13 mouse cellular contexts compared by ENCODE assay signal in genomic region chr8:11308570-11308998, GRCm38 (mm10). TPM values are rescaled to one million over a fixed set of nuclear protein-coding genes. Genes with fewer than 3 reads are reported as not detected.
DNase-seq lines count a peak whose midpoint lies in the region; ATAC-seq lines count a peak whose summit lies in the region.
"Had no signal": no experiment of that assay in that cellular context is flagged by ENCODE, and none has a peak within 500 bp of the region (broad histone marks: within the 10 kb centered on the region; RNA-seq: fewer than 3 reads in every experiment).

No protein-coding gene starts in this region.

- 11% methylated on average over 7 of the region's 7 CpGs for WGBS in midbrain, embryonic 11.5 days
- 16% methylated on average over 7 of the region's 7 CpGs for WGBS in midbrain, embryonic 15.5 days
- 73% methylated on average over 7 of the region's 7 CpGs for WGBS in kidney, embryonic 14.5 days
- WGBS in liver, embryonic 11.5 days, result 60% methylated on average over 7 of the region's 7 CpGs

- H3K4me2 ChIP-seq in midbrain, embryonic 11.5 days, result no peak overlapping the region
- no peak overlapping the region for H3K4me2 ChIP-seq in midbrain, embryonic 15.5 days
- H3K4me2 ChIP-seq in kidney, embryonic 14.5 days (replicated peaks; ENCODE audit: low read depth, low read length), result 0 out of 2 replicates have a peak overlapping the region, but pooled peaks have one; percentile 82
- no peak overlapping the region for H3K4me2 ChIP-seq in liver, embryonic 11.5 days

- H3K36me3 ChIP-seq in midbrain, embryonic 11.5 days (ENCODE audit: control insufficient read depth, insufficient read depth, low read length), result no peaks in the 10 kb centered on the region
- no peaks in the 10 kb centered on the region for H3K36me3 ChIP-seq in midbrain, embryonic 15.5 days (replicated peaks)
- H3K36me3 ChIP-seq in kidney, embryonic 14.5 days (ENCODE audit: control insufficient read depth, insufficient read depth, low read length), result peaks cover 16% of the 10 kb centered on the region
- H3K36me3 ChIP-seq in liver, embryonic 11.5 days (ENCODE audit: control insufficient read depth, insufficient read depth, low read length), result no peaks in the 10 kb centered on the region

- peak; percentile 94 for DNase-seq in heart, adult 11 months
- no peak for DNase-seq in heart, postnatal 14 days
- peak; percentile 83 for DNase-seq in midbrain, embryonic 11.5 days (ENCODE audit: low spot score, missing footprints)
- DNase-seq in ovary, adult 18-20 months (ENCODE audit: low spot score), result no peak
- no peak for DNase-seq in c-Kit-positive CD71-positive TER-119-positive erythroid progenitor cells, embryonic 14.5 days (ENCODE audit: low spot score)
- no peak for DNase-seq in liver, embryonic 11.5 days (ENCODE audit: low spot score)
- DNase-seq: cerebellum, postnatal 25 days; liver; spleen, adult 18-20 months had no signal

- H3K4me1 ChIP-seq in midbrain, embryonic 11.5 days (ENCODE audit: control insufficient read depth, insufficient read depth, low read length), result peaks cover 23% of the 10 kb centered on the region
- peaks cover 22% of the 10 kb centered on the region for H3K4me1 ChIP-seq in midbrain, embryonic 15.5 days
- peaks cover 36% of the 10 kb centered on the region for H3K4me1 ChIP-seq in kidney, embryonic 14.5 days (ENCODE audit: control insufficient read depth, insufficient read depth, low read length)
- no peaks in the 10 kb centered on the region; the same call in 1 of the 2 replicates for H3K4me1 ChIP-seq in liver, embryonic 11.5 days (replicated peaks; ENCODE audit: control insufficient read depth, insufficient read depth, low read length)

- no peak overlapping the region for H3K9ac ChIP-seq in midbrain, embryonic 11.5 days (ENCODE audit: low read length)
- no peak overlapping the region for H3K9ac ChIP-seq in midbrain, embryonic 15.5 days
- no peak overlapping the region for H3K9ac ChIP-seq in kidney, embryonic 14.5 days (ENCODE audit: low read depth, low read length)
- no peak overlapping the region for H3K9ac ChIP-seq in liver, embryonic 11.5 days (ENCODE audit: low read depth, low read length)

- no peak overlapping the region for H3K4me3 ChIP-seq in midbrain, embryonic 11.5 days (ENCODE audit: low read depth, low read length)
- no peak overlapping the region for H3K4me3 ChIP-seq in midbrain, embryonic 15.5 days
- no peak overlapping the region for H3K4me3 ChIP-seq in kidney, embryonic 14.5 days (ENCODE audit: low read length)
- no peak overlapping the region for H3K4me3 ChIP-seq in liver, embryonic 11.5 days (ENCODE audit: low read depth, low read length)

- no peaks in the 10 kb centered on the region for H3K9me3 ChIP-seq in midbrain, embryonic 11.5 days (ENCODE audit: control insufficient read depth, low read length)
- no peaks in the 10 kb centered on the region for H3K9me3 ChIP-seq in midbrain, embryonic 15.5 days
- no peaks in the 10 kb centered on the region for H3K9me3 ChIP-seq in kidney, embryonic 14.5 days (ENCODE audit: control insufficient read depth, low read length)
- no peaks in the 10 kb centered on the region for H3K9me3 ChIP-seq in liver, embryonic 11.5 days (ENCODE audit: control insufficient read depth, low read length)

- intact Hi-C loops in heart, postnatal 14 days (cut with DNase I), result loop anchor here (2.0 kb wide), 1 partner anchor 30 kb away; no protein-coding TSS in a partner anchor

- ATAC-seq in midbrain, embryonic 11.5 days (ENCODE audit: low FRiP score), result no peak
- no peak for ATAC-seq in midbrain, embryonic 15.5 days (replicated peaks)
- no peak for ATAC-seq in kidney, embryonic 14.5 days (ENCODE audit: low FRiP score, low TSS enrichment)
- ATAC-seq in liver, embryonic 11.5 days (replicated peaks; ENCODE audit: low FRiP score), result no peak
- ATAC-seq: hindbrain, embryonic 16.5 days had no signal

- peaks cover 45% of the 10 kb centered on the region for H3K27me3 ChIP-seq in midbrain, embryonic 11.5 days (ENCODE audit: control insufficient read depth, insufficient read depth, low read length)
- peaks cover 20% of the 10 kb centered on the region for H3K27me3 ChIP-seq in midbrain, embryonic 15.5 days (replicated peaks)
- H3K27me3 ChIP-seq in kidney, embryonic 14.5 days (ENCODE audit: control insufficient read depth, insufficient read depth, low read length), result no peaks in the 10 kb centered on the region
- H3K27me3 ChIP-seq in liver, embryonic 11.5 days (replicated peaks; ENCODE audit: control insufficient read depth, insufficient read depth, low read length), result peaks cover 32% of the 10 kb centered on the region

- H3K27ac ChIP-seq in midbrain, embryonic 11.5 days (ENCODE audit: low read depth, low read length), result no peak overlapping the region
- H3K27ac ChIP-seq in midbrain, embryonic 15.5 days, result no peak overlapping the region
- no peak overlapping the region; the same call in 1 of the 2 replicates for H3K27ac ChIP-seq in kidney, embryonic 14.5 days (ENCODE audit: low read depth, low read length)
- no peak overlapping the region for H3K27ac ChIP-seq in liver, embryonic 11.5 days (ENCODE audit: low read depth, low read length)

RNA-seq across cellular contexts. Expression of gene Col4a2, which starts 4.0 kb away (rescaled TPM):
- total RNA-seq in heart, postnatal 14 days (2021), result 100 to 1,000 TPM; 570 to 571 TPM
- polyA plus RNA-seq in midbrain, embryonic 11.5 days (2014; fragmentation: Nextera tagmentation; extraction: Ambion mirVana), result 28.5 and 34.1 TPM in 2 replicates
- polyA plus RNA-seq in midbrain, embryonic 15.5 days (2015; fragmentation: Nextera tagmentation; extraction: Ambion mirVana), result 43.7 and 47.5 TPM in 2 replicates
- 45.1 and 82.2 TPM in 2 replicates for polyA plus RNA-seq in kidney, embryonic 14.5 days (2014; fragmentation: Nextera tagmentation; extraction: Ambion mirVana)
- 12.2 and 13.1 TPM in 2 replicates for polyA plus RNA-seq in liver, embryonic 11.5 days (2014; fragmentation: Nextera tagmentation; extraction: Ambion mirVana)

RNA-seq across cellular contexts. Expression of gene Col4a1, which starts 4.0 kb away (rescaled TPM):
- total RNA-seq in heart, postnatal 14 days (2021), result 1,000 to 10,000 TPM; 1,046 to 1,073 TPM
- polyA plus RNA-seq in midbrain, embryonic 11.5 days (2014; fragmentation: Nextera tagmentation; extraction: Ambion mirVana), result 105 and 115 TPM in 2 replicates
- polyA plus RNA-seq in midbrain, embryonic 15.5 days (2015; fragmentation: Nextera tagmentation; extraction: Ambion mirVana), result 90.6 and 102 TPM in 2 replicates
- polyA plus RNA-seq in kidney, embryonic 14.5 days (2014; fragmentation: Nextera tagmentation; extraction: Ambion mirVana), result 169 and 322 TPM in 2 replicates
- polyA plus RNA-seq in liver, embryonic 11.5 days (2014; fragmentation: Nextera tagmentation; extraction: Ambion mirVana), result 40.8 and 45.7 TPM in 2 replicates
- total RNA-seq: megakaryocyte-erythroid progenitor cell, adult 5-6 weeks had no signal

Comparison
In these comparisons a context has a peak if more than half of its experiments do, and no peak if none do; other contexts are left out.
1. DNase-seq: peak in heart, adult 11 months (single experiment) and midbrain, embryonic 11.5 days (single experiment); none in heart, postnatal 14 days (0 of 2), ovary, adult 18-20 months (single experiment), c-Kit-positive CD71-positive TER-119-positive erythroid progenitor cells, embryonic 14.5 days (single experiment) and liver, embryonic 11.5 days (single experiment).